Mouse (Mus musculus) layer of hippocampus, postnatal 36 days (tissue): ENCODE results near the gene Sec16a. TPM values are rescaled to one million over a fixed set of nuclear protein-coding genes. Genes with fewer than 3 reads are reported as not detected.
A peak's percentile ranks its signal among the peaks of the same experiment; 100 is the strongest.

Experiments
- DNase-seq, 2 experiments: peaks; one replicate each; pipeline ENCODE4 v3.0.0; 2022
- total RNA-seq, 2 experiments: library from RNA; stranded (reverse); gene quantifications; 2 replicates each; pipeline ENCODE4 v1.2.3; 2021

Sec16a gene
- total RNA-seq, 2 experiments from 2014 or later = 52.9 to 57.5 TPM

- DNase-seq = no peak
Observed at GRCm38 (mm10) chr2:26474789-26475504, 29.9 kb upstream of the Sec16a start.

DNA sequence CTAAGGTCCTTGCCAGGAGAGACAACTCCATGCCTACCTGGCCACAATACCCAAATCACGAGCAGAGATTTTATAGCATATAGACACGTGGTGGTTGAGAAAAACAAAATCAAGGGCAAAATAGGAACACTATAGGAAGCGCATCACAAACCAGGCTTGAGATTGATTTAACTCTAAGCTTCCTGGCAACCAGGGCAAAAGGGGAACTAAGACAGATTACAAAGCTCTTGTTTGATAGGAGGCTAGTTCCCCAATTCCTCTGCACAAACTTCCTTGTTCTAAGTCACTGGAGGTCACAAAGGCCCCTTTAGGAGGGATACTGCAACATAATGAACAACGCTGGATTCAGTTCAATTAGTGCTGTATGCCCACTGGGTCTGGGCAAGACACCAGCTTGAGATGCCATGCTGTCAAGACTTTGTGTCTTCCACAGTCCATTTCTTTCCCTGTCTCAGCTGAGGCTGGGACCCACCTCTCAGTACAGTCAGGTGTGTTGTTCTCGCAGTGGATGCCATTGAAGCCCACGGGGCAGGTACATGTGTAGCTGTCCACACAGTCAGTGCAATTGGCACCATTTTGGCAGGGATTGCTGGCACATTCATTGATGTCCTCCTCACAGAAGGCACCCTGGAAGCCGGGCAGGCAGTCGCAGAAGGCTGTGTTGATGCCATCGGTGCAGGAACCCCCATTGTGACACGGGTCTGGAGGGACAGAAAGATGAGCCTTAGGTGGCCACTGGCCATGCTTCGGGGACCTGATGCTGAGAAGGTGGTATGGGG is 27.5 kb upstream of the Sec16a start:
- DNase-seq = no peak

- no peak for DNase-seq
Observed at GRCm38 (mm10) chr2:26471652-26472285, 26.8 kb upstream of the Sec16a start.

DNA sequence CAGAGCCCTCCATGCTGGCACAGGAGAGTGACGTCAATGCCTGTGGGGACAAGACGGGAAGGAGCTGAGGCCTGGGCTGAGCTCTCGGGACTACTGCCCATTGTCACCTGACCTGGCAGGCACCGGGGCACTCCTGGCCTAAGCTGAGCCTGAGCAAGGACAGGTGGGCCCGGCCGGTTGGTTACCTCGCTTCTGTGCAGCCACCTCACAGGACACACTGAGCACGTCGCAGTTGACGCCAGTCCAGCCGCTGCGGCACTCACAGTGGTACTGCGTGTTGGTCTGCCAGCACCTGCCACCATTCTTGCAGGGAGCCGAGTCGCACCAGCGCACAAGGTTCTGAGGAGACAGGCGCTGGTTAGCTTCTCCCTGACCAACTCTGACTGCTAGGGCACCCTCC is 26.0 kb upstream of the Sec16a start:
- no peak for DNase-seq

GRCm38 (mm10) chr2:26468376-26468775 is 23.4 kb upstream of the Sec16a start:
- DNase-seq = no peak

GRCm38 (mm10) chr2:26463412-26463811 is 18.4 kb upstream of the Sec16a start:
- DNase-seq = no peak

DNA sequence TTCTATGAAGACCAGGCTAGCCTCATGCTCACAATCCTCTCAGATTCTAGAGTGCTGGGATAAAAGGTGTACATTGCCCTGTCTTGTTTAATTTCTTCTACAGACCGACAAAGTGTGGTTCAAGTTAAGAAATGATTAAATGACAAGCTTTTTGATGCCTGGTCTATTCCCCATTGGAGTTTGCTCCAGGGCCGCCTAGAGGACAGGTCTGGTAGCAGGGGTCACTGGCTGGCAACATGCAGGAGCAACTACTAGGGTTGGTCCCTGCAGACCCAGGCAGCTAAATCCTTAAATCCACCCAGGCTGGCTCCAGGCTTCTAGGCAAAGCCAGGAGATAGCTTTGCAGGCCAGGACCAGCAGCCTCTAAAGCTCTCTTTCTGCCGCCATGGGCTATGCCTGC is 18.0 kb upstream of the Sec16a start:
- DNase-seq = no peak

GRCm38 (mm10) chr2:26461667-26462066 is 16.7 kb upstream of the Sec16a start:
- no peak for DNase-seq

GRCm38 (mm10) chr2:26460837-26461236 is 15.8 kb upstream of the Sec16a start:
- no peak for DNase-seq

GRCm38 (mm10) chr2:26460097-26460646 is 15.2 kb upstream of the Sec16a start:
- no peak for DNase-seq

DNA sequence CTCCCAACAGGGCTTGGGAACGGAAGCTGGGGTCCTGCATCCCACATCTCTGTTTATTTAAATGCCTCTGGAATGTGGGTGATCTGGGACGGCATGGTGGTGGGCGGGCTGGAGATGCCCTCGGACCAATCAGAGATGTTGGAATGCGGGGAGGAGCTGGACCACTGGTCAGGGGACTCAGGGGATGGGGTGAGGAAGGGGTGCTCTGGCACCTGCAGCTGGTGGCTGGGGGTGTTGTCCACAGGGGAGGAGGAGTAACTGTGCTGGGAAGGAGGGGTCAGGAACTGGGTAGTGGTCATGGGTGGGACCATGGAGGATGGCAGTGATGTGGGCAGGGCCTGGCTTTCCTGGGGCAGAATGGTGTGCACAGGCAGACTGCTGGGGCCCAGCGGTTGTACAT is 14.5 kb upstream of the Sec16a start:
- DNase-seq = no peak

DNA sequence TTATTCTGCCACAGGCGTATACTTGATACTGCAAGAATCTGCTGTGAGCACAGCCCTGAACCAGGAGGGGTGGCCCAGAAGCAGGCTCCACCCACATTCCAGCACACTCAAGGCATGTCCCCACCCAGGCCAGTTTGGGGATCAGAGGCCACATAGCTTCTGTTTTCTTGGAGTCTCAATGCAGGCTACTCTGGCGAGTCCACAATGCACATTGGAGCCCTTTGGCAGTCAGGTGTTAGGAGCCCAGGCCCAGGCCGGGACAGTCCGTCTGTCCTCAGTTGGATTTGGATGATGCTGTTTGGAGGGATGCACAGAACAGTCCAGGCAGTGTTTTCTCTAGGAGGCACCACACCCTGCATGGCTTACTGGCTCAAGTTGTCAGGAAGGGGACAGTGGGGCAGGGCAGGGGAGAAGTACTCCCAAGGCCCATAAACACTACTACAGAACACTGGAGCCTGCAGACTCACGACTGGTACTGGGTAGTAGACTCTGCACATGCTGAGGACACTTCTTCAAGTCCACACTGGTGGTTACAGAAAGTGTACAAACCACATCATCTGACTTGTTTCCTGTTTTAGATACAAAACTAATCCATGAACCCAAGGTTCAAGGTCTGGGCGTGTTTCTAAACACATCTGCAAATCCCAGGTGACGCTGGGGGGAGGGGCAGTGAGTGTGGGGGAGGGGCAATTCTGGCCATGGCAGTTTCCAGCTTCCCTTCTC is 13.5 kb upstream of the Sec16a start:
- DNase-seq = no peak

- DNase-seq = peak; percentile 75 to 78
Observed at GRCm38 (mm10) chr2:26449121-26450060, 4.4 kb upstream of the Sec16a start.

- DNase-seq = no peak
Observed at GRCm38 (mm10) chr2:26447451-26447850, 2.4 kb upstream of the Sec16a start.

DNA sequence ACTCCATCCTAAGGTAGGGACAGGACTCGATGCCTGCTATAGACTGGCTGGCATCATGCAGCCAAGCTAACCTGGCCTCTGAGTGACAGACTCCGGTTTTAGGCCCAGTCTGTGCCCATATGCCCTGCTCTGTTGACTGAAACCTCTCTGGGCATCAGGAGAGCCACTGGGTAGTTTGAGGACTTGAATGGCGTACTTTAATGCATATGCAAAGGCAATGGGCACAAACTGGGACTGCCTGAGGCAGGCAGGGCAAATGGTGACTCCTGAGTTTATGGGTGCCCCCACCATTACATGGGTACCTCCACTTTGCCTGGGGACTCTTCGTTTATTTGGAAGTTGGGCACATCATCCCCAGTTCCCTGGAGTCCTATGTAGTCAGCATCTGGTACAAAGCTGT is 1.7 kb upstream of the Sec16a start:
- DNase-seq = no peak

DNA sequence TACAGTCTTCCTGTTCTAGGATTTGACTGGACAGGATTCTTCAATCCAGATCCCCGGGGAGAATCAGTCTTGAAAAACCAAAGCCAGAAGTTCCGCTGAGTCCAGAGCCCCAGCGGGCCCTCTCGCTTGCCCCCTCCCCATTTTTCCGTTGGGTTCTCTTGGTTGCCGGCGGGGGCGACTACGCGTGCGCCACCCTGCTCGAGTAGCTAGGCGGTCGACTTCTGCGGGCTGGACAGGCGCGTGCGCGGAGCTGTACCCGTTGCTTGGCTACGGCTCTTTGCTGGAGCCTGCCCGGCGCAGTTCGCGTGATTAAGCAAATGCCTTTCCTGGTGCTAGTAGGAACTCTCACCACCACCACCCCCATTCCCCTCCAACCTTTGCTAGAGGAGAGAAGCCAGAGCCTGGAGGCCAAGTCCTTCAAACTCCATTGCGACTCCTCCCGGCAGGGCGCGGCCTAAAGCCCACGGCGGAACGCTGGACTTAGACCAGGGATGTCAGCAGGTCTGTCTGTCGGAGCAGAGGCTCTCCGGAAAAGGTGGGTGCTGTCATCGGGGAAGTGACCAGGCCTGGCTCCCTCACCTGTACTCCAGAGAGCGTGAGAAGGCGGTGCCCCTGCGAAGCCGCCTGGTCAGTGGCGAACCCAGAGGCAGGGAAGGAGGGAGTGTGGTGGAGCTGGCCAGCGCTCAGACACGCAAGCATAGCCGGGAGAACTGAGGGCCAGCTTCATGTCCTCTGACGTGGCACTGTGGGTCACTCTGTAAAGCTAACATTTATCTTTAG is 840 bp upstream of the Sec16a start:
- peak; percentile 95 to 96 for DNase-seq

- no peak for DNase-seq
Observed at GRCm38 (mm10) chr2:26444368-26444767, 648 bp downstream of the Sec16a start.

DNA sequence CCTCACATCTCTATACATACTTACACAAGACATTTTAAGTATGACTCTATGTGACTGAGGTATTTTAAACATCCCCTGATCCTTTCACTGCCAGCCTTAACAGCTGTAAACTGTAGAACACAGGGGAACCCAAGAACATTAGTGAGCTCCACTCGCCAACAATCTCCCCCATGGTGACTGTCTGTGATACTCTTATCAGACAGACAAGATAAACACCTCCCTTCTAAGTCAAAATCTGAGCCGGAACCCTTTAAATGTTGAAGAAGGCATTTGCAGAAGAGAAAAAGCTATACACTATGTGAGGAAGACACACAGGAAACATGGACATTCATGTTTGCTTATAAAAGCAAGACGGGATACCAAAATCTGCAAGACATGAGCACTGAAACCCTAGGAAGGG is 1.1 kb downstream of the Sec16a start:
- DNase-seq = no peak

GRCm38 (mm10) chr2:26442843-26443242 is 2.2 kb downstream of the Sec16a start:
- no peak for DNase-seq

DNA sequence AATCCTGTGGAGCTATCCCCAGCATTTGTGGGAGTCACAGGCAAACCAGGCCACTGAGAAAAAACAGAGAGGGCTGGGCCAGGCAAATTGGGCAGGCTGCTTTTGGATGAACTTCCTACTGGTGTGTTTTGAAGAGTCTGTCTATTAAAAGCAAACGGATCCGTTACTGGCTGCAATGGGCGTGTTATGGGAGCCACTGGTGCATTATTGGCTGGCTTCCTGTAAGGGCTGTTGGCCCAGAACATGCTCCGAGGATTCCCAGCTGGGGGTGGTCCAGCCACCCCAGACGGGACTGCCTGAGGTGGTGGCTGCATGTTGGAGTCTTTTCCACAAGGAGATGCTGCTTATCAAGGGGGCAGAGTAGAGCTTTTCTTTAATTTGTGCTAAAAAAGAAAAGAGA is 3.3 kb downstream of the Sec16a start:
- DNase-seq = no peak

DNA sequence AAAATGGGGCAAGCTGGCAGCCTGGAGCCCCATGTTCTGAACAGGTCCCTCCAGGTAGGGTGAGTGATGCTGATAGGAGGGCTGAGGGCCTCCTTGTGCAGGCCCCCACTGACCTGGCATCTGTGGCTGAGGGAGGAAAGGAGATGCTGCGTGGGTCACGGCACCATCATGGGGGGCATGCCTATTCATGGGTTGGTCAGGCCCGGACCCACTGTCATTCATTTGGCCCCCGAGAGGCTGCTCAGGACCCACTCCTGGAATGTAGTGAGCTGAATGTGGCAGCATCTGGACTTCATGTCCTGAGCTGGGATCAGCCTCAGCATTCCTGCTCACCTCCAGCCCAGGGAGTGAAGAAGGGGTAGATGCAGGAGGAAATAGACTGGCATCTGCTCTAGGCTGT is 3.8 kb downstream of the Sec16a start:
- DNase-seq = no peak
